Mouse (Mus musculus) kidney, adult 9 months (tissue): ENCODE measurements around the gene Sumo3.

Experiments
- DNase-seq: peaks from one replicate; pipeline ENCODE4 v3.0.0; 2022

Gene Sumo3

DNA sequence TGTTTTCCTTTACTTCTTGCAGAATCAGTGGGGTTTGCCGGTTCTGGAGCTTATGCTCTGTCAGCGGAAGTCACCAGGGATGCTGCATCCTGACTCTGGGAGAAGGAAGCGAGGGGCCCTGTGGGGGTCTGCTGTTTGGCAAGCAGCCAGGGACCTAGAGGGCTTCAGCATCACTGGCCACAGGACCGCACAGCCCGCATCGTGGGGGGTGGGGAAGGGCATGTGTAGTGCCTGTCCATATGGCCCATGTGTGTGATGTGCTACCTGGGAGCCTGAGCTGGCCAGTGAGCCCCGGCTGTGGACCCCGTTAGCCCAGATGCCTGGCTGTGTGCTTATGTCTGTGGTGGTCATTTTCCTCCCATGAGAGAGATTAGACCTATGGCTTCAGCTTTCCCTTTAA, 16.1 kb upstream of the Sumo3 start:
- DNase-seq, result no peak

DNA sequence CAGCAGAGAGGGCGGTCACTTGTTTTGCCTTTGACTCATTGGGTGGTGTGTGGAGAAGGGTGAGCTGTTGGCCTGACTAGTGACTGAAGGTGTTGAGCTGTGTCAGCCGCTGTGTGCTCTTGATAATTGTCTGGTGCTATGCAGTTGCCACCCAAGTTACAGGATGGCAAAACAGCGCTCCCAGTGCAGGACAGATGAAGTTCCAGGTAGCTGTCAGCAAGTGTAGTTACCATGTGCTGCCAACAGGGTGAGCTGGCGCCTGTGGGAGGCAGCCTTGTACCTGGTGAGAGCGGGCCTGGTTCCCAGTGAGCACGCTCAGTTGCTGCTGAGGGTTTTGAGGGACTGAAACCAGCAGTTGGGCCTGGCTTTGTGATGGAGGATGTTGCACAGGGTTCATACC, 15.1 kb upstream of the Sumo3 start:
- peak; percentile 69 for DNase-seq

DNA sequence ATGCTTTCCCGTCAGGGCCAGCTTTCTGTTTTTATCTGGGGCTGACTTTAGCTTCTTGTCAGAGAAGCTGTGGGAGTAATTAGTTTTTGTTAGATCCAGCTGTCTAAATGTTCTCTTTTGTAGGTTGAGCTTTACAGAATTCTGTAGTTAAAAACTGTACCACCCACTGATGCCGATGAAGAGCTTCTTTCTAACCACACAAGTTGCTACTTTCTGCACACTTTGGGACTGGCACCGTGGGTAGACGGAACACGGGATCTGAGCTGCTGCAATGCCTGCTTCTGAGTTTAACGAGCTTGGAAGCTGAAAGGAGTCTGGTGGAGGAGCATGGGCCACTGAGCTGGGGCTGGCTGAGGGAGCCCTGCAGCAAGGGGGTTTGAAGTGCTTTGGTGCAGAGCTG, 14.4 kb upstream of the Sumo3 start:
- no peak for DNase-seq

DNA sequence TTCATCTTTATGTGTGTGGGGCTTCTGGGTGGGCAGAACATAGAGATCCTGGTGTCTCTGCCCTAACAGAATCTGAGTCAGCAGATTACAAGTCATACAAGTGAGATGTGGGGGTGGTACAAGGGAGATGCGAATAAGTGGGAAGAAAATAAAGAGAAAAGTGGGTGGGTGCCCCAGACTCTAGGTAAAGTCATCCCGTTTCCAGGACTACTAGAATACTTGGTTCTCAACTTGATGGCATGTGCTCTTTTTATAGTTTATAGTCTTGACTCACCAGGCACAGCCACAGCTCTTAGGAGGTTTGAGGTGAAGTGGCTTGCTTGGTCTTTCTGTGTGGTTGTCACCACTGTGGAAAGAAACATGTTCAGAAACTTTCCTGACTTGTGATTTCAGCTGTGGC, 9.8 kb upstream of the Sumo3 start:
- DNase-seq, result no peak

DNA sequence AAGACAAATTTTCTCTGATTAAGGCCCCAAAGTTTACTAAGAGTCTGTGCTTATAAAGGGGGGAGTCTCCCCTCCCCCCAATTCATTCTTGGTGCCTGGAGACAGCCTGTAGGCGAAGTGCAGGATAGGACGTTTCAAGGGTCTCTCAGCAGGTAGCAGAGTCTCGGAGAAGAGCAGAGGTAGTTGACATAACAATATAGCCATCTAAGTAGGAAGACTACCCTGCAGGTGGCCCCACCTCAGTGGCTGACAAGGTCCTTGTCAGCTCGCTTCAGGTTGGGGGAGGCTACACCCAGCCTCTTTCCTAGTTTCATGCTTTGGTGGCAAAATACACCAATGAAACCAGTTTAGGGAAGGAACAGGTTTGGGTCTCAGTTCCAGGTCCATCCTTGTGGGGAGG, 2.9 kb upstream of the Sumo3 start:
- DNase-seq, result no peak

DNA sequence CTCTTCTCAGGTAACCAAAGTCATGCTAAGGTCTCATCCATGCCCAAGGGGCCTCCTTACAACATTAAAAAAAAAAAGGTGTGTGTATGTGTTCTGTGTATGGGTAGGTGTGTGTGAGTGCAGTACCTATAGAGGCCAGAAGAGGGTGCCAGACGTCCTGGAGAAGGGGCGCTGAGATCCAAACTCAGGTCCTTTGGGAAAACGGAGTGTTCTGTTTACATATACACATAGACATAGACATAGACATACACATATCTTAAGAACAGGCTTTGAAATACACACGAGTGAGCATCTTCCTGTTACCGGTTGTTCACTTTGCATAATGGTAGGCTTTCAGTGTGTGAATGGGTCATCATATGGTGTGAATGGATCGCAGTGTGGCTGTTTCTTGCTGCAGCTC, 1.8 kb upstream of the Sumo3 start:
- DNase-seq, result no peak

DNA sequence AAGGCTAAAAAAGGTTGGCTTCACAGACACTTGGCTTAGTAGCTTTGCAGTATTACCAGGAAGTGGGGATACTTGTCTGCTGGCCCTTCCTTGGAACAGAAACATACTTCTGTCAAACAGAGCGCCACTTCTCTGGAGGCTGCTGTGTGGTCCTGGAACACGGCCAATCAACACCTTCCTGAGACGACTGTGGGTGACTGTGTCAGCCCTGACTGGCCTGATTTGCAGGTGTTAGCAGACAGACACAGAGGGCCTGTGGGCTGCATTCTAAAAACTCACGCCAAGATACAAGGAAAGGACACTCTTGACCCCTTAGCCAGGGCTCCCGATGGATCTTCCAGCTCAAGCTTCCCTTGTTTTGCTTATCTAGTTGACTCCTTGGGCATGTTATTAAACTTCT, 939 bp upstream of the Sumo3 start:
- no peak for DNase-seq

DNA sequence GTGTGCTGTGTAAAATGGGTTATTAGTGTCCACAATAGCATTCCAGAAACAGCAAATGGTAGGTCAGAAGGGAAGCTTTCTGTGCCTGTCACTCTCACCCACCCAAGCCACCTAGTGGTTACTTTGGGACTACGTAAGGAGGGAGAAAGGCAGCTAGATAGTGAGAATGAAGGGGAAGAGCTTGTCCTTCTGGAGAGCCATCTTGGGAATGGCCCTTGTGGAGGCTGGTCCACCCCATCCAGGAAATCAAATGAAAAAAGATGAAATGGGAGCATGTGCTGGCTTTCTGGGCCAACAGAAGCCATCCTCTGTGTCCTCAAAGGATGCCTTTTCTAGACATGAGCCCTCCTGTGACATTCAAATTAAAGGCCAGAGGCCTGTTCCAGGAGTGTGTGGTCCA, 529 bp upstream of the Sumo3 start:
- peak; percentile 53 for DNase-seq

DNA sequence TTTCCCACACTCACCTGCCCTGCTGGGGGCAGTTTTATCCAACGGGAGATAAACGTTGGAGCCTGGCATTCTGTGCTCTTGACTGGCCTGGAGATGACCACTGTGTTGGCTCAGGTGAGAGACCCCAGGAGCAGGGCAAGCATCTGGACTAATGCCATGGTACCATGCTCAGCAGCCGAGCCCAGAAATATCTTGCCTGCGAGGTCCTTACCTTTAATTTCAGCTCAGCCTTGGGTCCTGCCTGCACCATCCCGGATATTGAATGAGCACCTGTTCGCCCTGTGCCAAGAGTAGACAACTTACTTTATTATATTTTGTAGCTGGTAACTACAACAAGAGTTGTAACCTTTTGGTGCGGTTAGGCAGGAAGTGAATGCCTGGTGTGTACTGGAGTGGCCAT, 958 bp downstream of the Sumo3 start:
- DNase-seq, result no peak

DNA sequence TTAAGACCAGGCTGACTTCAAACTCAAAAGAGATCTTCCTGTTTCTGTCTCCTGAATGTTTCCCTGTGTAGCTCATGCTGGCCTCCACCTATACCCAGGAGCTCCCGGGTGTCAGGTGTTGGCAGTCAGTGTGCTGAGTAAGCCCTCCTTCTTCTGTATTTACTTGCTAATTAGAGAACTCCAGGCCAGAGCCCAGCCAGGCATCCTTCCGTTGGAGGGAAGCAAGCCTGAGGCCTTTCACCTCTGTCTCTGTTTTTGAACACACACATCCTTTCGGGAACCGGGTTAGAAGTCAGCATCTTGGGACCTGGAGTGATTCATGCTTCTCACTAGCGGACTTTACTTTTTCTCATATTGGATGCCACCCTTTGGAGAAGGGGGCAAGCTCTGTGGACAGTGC, 1.5 kb downstream of the Sumo3 start:
- DNase-seq, result peak; percentile 50

DNA sequence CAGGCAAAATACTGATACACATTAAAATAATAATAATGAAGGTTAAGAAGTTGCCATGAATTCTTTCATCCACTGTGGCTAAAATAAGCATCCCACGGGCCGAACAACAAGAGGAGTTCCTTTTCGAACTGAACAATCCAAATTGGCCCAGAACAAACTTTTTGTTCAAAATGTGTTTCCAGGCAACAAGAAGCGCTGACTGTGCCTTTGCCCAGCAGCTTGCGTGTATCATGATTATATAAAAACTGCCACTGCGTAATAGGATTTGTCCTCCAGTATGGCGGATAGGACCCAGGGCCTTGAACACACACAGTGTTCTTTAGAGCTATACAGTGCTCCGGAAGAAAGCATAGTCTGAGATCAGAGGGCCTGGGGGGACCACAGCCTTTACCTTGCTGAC, 2.7 kb downstream of the Sumo3 start:
- no peak for DNase-seq

DNA sequence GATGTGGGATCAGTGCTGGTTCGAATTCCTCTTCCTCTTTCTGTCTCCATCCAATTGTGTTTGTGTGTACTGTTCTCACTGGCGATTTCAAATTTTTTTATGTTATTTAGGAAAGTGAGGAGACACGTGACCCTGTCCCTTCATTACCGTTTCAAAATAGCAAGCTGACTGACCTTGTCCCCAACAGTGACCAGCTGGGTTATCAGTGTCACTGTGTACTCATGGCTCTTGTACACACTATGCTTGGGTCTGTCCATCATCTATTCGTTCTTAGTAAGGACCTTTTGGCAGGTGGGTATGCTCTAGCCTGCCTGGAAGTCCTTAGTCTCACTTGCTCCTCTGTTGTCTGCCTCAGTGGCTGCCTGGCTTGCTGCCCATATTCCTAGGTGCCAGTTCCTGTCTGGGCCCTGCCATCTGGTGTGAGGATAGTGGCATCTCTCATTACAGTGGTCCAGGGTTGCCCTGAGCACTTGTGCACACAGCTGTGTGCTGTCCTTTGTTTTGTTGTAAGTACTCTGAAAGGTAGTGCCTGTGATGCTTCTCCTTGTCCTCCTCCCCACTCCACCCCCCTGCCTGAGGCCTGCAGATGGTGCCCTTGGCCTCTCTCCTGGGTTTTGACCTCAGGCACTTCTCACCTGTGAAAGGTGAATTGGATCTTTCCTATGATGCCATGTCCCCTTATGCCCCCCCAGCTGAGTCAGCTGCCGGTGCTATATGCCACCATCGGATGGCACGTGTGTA, 4.5 kb downstream of the Sumo3 start:
- DNase-seq, result no peak

DNA sequence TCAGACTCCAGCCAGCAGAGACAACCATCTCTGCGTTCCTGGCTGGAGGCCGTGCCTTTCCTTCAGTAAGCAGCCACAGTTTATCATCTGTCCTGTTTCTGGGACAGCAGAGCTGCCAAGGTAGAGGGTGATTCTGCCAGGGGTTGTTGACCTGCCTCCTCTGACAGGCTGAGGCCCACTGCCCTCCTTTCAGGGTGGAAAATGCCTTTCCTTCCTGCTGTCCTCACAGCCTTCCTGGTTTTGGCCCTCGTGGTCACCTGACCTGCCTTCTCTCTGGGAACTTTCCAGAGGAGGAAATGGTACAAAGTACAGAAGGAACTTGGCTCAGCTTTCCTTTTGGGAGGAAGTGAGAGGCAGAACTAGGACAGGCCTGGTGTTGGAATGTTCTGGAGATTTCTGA, 7.5 kb downstream of the Sumo3 start:
- peak; percentile 94 for DNase-seq

DNA sequence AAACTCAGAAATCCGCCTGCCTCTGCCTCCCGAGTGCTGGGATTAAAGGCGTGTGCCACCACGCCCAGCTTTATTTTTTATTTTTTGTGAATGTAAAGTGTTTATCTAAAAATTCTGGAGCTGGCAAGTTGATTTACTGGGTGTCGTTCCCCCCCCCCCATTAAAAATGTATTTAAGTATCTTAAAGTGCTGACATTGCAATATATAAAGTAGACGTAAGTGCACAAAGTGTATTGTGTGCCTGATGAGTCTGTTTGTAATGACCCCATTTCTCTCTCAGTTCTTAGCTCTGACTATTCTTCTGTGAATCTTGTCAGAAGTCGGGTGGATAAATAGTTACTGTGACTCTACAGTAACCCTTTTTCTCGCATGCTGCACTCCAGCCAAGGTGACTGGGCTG, 9.8 kb downstream of the Sumo3 start:
- DNase-seq, result no peak

DNA sequence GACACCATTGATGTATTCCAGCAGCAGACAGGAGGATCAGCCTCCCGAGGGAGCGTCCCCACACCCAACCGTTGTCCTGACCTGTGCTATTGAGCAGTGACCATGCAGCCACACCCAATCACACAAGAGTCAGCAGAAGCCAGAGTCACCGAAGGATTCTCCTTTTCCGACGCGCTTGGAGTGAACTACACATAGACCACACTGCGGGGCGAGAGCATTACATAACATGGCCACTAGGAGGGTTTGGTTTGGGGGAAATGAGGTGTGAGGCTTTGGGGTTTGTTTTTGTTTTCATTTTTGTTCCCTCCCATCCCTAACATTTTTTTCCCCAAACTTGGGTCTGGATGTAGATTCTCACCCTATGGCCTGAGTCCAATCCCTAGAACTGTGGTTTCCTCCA, 10.3 kb downstream of the Sumo3 start:
- DNase-seq, result no peak

DNA sequence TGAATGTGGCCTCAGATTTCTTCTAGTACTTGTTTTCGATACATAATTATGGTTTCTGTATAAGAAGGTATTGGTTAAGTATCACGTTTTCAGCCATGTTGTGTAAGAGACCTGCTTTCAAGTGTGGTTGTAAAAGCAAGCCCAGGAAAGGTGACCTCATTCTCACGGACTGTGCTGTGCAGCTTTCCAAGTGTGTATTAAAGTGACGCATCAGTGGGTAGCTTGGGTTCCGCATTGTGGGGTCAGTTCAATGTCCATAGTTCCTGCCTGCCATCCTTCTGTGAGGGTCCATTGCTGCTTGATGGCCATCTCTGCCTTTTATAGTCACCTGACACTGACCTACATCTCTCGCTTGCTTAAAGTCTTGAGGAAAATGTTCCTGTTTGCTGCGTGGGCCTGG, 11.0 kb downstream of the Sumo3 start:
- peak; percentile 64 for DNase-seq

DNA sequence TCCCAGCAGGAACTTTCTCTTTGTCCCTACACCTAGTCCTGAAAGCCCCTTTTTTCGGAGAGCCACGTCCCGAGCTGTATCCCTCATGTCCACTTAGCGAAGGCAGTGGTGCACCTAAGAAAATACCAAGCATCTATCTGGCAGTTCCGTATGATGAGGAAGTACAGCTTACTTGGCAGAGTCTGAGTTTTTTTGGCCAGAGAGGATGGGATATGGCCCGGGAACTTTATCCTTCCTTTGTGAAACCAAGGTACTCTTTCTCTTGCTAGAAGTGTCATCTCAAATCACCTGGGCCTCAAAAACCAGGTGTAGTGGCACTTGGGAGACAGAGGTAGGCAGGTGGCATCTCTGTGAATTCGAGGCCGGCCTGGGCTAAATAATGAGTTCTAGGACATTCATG, 15.6 kb downstream of the Sumo3 start:
- DNase-seq, result no peak

DNA sequence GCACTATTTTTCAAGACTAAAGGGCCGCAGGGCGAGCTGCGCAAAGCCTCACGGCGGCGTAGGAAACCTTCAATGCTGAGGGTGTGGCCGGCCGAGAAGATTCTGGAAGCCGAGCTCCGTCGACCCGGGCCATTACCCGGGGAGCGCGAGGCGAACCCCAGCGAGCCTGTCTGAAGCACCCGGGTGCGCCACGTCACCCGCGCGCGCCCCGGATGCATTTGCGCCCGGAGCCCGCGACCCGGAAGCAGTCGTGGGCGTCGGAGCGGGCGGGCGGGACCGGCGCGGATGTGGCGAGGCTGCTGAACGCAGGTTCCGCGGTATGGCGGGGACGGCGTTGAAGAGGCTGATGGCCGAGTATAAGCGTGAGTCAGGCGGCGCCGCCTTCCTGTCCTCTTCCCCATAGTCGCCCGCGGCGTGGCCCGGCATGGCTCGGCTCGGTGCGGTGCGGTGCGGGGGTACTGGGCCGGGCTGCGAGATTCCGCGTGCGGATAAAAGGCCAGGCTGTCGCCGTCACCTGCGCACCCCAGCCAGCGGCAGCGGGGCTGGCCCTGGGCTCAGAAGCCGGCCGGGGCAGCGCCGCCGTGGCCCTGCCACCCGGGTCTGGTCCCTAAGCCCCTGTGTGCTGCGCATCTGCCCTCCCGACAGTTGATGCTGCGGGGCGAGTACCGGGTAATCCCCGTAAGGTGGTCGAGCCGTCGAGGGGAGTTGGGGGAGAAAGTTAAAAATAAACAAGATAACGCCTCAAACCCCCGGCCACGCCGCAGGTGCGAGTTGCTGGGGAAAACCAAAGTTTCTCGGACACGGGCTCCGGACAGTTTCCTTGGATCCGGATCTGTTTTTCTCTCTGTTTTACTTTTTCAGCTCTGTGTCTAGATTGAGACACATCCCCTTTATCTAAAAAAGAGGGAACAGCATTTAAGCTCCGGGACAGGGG, 16.4 kb downstream of the Sumo3 start, which contains the start of gene Ube2g2:
Gene Ube2g2, plus strand, starts transcription at position 221 of the 934 bp plus-strand sequence.
- peak; percentile 91 for DNase-seq

DNA sequence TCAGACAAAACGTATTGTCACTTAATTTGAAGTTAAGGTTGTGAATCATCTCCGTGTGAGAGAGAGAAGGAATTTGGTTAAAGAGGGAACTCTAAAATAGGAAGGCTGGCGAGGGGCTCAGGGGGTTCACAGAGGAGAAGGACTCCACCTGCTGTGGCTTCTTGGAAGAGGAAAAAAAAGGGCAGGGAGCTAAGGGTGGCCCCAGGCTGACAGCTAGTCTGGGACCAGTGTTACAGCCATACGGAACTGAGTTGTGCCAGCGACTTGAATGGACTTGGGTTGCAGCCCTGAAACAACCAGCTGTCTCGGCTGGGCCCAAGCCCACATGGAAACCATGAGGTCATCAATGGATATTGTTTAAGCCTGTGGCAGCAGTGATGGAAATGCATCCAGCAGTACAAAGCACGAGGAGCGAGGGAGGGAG, 17.2 kb downstream of the Sumo3 start:
- DNase-seq, result no peak

DNA sequence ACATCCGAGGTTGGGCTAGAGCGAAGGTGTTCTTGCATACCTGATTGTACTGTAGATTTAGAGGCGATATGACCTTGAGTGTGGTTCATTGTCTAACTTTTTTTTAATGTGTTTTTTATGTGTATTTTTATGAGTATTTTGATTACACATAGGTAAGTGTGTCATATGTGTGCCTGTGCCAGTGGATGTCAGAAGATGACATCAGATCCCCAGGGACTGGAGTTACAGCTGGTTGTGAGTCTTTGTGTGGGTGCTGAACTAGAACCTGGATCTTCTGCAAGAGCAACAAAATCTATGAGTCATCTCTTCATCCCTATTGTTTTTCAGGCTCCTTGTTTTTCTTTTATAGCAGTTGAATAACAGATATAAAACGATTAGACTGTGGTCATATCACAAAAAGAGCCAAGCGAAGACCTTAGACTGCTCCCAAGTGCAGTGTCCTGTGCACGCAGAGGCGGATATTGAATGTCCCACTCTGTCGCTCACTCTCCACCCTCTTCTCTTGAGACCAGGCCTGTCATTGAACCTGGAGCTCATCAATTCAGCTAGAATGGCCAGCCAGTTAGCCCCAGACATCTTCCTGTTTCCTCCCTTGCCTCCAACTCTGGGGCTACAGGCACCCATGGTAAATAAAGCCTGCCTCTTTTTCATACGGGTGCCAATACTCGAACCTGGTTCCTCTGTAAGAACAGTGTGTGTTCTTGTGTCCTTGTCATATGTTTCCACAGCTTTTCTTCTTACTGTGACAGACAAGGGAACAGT, 17.9 kb downstream of the Sumo3 start:
- DNase-seq, result no peak

DNA sequence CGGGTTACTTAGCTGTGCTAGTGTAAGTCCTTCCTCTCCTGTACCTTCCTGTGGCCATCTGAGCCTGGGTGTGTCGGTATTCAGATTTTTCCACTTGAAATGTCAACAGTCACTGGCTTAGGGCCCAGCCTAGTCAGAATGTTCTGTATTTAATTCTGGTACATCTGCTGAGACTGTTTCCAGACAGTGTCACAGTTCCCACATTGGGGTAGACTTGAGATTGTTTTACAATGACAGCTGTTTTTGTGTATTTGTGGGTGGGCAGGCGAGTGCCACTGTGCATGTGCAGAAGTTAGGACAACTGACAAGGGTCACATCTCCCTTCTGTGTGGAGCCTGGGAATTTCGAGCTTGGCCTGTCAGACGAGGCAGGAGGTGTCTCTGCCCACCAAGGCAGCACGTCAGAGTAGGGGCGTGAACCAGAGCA, 18.7 kb downstream of the Sumo3 start:
- no peak for DNase-seq

DNA sequence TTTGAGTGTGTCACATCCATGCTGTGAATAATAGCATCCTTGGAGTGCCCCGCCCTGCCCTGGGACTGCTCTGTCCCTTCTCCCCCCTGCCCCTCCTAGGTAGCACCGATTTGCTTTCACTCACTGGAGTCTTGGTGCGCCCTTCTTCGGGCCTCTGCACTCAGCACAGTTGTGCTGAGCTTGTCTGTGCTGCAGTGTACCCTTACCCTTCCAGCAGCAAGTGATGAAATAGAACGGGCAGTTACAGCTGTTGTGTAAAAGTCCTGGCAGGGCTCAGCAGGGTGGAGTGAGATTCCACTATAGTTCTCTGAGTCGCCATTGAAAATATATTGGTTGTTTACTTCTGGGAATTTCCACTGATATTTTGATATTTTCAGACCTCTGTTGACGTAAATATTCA, 20.1 kb downstream of the Sumo3 start:
- no peak for DNase-seq

DNA sequence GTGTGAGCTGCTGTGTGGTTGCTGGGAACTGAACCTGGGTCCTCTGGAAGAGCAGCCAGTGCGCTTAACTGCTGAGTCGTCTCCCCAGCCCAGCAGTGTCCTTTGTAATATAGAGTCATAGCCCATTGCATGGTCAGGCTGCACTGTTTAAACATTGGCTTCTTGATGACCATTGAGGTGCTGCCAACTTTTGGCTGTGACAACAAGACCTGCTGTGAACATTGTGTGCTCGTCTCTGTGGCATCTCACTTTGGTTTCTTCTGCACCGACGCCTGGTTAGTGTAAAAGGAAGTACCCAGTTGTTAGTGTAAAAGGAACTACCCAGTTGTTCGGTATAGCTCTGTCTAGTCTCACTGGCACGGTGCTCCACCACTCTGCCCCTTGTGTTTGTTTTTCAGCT, 20.7 kb downstream of the Sumo3 start:
- DNase-seq, result no peak
